Mouse (Mus musculus) megakaryocyte, embryonic 14.5 days (primary cell): Measurements from ENCODE around the gene Mt4. TPM values are rescaled to one million over a fixed set of nuclear protein-coding genes. Genes with fewer than 3 reads are reported as not detected.

Experiments
- H3K27me3 ChIP-seq: replicated peaks from 2 replicates; pipeline ENCODE3; 2012; ENCODE audit warnings: inconsistent platforms
- H3K36me3 ChIP-seq: replicated peaks from 2 replicates; pipeline ENCODE3; 2012; ENCODE audit warnings: low read length, inconsistent platforms, mixed read lengths
- H3K4me1 ChIP-seq: 2 replicates; pipeline ENCODE4 v1.6.1; 2012; ENCODE audit warnings: inconsistent platforms
- H3K4me3 ChIP-seq: replicated peaks from 2 replicates; pipeline ENCODE3; 2012; ENCODE audit warnings: moderate library complexity, mild to moderate bottlenecking, inconsistent platforms
- H3K9me3 ChIP-seq: 2 replicates; pipeline ENCODE4 v1.6.1; 2012; ENCODE audit warnings: inconsistent platforms
- FLI1 ChIP-seq: IDR thresholded peaks from 2 replicates; pipeline ENCODE4 v1.6.1; 2012; ENCODE audit warnings: low read length, inconsistent platforms, mixed read lengths
- GATA1 ChIP-seq: IDR thresholded peaks from 3 replicates; pipeline ENCODE4 v1.6.1; 2012; ENCODE audit warnings: mixed read lengths, low read length, inconsistent platforms, borderline replicate concordance
- polyA plus RNA-seq: library from polyadenylated mRNA; stranded (reverse); fragments of >175 nt; gene quantifications from 2 replicates; pipeline ENCODE4 v1.2.3, GENCODE M21; 2012; ENCODE audit warnings: low replicate concordance; ENCODE audit not compliant: insufficient read depth

The Mt4 gene
- polyA plus RNA-seq, 1 experiment: not detected

DNA sequence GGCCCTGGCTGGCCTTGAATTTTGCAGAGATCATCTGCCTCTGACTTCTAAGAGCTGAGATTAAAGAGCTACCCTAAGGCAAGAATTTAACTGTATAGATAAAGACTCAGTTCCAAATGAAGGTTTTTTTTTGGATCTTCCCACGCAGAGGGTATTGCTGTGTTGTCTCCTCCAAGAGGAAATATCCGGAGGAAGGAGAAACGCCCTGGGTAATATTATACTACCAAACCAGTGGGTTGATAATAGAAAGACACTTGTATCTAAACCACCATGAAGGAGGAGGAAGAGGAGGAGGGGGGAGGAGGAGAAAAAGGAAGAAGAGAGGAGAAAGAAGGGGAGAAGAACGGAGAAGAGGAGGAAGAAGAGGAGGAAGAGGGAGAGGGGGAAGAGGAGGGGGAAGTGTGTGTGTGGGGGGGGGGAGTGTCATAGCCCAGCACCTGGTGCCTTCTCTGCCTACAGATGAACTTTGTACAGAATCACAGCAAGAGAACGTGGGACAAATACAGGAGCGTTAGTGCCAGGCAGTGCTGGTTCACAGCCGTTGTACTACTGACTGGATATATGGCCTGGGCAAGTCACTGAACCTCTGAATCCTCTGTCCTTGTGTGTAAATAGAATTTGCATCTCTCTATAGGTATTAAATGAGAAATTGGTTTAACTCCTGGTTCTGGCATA lies 40.9 kb downstream of the Mt4 start:
- peaks cover 7% of the 10 kb centered on the region for H3K36me3 ChIP-seq
- TF ChIP-seq GATA1 (no peak), FLI1 (no peak)
- no peaks in the 10 kb centered on the region for H3K9me3 ChIP-seq
- peak overlapping the region; percentile 94 for H3K4me3 ChIP-seq
- no peaks in the 10 kb centered on the region for H3K27me3 ChIP-seq
- H3K4me1 ChIP-seq: peaks cover 82% of the 10 kb centered on the region

DNA sequence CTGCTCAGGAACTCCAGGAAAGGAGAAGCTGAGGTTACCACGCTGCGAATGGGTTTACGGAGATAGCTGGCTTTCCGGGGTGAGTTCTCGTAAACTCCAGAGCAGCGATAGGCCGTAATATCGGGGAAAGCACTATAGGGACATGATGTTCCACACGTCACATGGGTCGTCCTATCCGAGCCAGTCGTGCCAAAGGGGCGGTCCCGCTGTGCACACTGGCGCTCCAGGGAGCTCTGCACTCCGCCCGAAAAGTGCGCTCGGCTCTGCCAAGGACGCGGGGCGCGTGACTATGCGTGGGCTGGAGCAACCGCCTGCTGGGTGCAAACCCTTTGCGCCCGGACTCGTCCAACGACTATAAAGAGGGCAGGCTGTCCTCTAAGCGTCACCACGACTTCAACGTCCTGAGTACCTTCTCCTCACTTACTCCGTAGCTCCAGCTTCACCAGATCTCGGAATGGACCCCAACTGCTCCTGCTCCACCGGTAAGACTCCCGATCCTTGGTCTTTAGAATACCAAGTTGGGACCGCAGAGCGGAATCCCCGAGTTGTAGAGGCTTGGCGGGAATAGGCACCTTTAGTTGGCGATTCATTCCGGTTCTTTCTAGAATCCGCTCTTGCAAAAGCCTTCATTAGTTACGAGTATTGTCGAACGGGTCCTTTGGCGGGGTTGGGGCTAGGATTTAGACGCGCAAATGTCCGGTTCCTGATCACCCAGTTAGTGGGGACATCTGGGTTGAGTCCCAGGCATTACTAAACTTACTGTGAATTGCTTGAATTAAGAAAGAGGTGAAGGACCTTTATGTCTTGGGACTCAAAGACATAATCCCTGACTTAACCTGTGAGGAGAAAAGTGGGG lies 42.1 kb downstream of the Mt4 start, which contains the start of gene Mt1:
Gene Mt1 (plus strand): TSS at position 226 of the 856 bp plus-strand sequence.
- peaks cover 82% of the 10 kb centered on the region for H3K4me1 ChIP-seq
- TF ChIP-seq FLI1: no peak
- no peak for TF ChIP-seq GATA1
- H3K27me3 ChIP-seq: peaks cover 1% of the 10 kb centered on the region
- peak within 1 kb of the TSS; percentile 94 for H3K4me3 ChIP-seq
- H3K9me3 ChIP-seq: no peaks in the 10 kb centered on the region
- H3K36me3 ChIP-seq: peaks cover 7% of the 10 kb centered on the region

DNA sequence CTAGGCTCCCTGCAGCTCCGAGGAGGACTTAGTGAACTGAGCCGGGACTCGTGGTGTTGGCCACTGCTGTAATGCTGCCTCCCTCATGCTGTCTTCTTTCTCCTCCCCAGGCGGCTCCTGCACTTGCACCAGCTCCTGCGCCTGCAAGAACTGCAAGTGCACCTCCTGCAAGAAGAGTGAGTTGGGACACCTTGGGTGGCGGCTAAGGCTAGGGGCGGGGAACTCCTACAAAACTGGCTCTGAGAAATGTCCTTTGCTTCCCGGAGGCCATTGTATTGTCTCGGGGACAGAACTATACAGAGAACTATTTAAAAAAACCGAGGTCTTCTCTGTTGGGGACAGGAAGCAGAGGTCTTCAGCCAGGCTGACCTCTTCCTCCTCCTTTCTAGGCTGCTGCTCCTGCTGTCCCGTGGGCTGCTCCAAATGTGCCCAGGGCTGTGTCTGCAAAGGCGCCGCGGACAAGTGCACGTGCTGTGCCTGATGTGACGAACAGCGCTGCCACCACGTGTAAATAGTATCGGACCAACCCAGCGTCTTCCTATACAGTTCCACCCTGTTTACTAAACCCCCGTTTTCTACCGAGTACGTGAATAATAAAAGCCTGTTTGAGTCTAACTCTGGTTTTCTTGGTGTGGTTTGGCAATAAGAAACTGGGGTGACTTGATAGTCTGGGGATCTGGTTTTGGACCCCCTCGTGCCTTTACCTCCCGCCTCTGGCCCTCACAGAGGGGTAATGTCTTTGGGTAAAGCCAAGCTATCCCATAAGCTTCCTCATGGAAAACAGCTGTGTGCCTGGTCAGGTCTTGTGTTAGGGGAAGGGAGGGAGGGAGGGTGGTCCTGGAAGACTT lies 42.9 kb downstream of the Mt4 start:
- no peak for TF ChIP-seq FLI1
- no peak for TF ChIP-seq GATA1
- H3K27me3 ChIP-seq: peaks cover 5% of the 10 kb centered on the region
- peaks cover 80% of the 10 kb centered on the region for H3K4me1 ChIP-seq
- no peaks in the 10 kb centered on the region for H3K9me3 ChIP-seq
- peak overlapping the region; percentile 94 for H3K4me3 ChIP-seq
- H3K36me3 ChIP-seq: peaks cover 7% of the 10 kb centered on the region

DNA sequence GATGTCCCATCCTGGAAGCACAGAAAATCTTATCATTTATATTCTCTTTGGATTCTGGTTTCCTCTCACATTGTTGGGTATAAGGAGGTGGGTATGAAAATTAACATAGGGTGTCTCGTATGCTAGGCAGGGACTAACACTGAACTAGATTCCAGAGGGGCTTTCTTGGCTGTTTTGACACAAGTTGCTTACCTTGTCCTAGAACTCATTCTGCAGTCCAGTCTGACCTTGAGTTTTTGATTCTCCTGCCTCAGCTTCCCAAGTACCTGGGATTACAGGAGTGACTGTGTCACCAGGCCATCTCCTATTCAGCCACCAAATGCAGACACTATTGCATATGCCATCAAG lies 43.5 kb downstream of the Mt4 start:
- Histone ChIP-seq H3K4me3 (peak overlapping the region; percentile 94), H3K36me3 (peaks cover 7% of the 10 kb centered on the region), H3K4me1 (peaks cover 74% of the 10 kb centered on the region), H3K27me3 (peaks cover 5% of the 10 kb centered on the region), H3K9me3 (no peaks in the 10 kb centered on the region)
- TF ChIP-seq GATA1 (no peak), FLI1 (no peak)

DNA sequence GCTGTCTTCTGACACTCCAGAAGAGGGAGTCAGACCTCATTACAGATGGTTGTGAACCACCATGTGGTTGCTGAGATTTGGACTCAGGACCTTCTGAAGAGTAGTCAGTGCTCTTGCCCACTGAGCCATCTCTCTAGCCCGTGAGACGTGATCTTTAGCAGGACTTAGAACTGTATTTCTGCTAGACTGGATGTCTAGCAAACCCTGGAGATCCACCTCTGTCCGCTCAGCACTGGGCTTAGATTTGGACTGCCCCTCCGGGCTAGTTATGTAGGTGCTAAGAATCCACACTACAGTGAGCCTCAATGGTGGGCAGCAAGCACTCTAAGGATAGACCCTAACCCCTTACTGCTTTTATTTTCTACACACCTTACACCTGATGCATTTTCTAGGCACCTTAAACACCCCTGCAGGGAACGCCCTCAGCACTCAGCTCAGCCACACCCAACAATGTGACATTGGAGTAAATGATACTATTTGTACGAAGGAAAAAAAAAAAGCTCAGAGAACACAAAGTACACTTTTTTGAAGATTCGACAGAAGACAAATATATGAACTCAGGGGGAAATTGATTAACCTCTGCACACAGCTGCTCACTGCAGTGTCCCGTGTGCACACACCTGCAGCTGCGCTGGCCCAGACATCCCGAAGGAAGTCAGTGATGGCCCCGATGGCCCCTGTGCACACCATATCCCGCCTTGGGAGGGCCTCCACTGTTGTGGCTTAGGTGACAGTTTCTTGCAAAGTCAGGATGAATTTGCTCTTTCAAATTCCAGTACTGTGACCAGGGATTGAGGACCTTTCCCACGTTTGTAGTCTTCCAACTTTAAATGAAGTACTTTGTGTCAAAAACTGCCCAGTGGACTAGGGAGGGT lies 45.3 kb downstream of the Mt4 start:
- peaks cover 7% of the 10 kb centered on the region for H3K36me3 ChIP-seq
- peaks cover 23% of the 10 kb centered on the region for H3K27me3 ChIP-seq
- no peaks in the 10 kb centered on the region for H3K9me3 ChIP-seq
- H3K4me3 ChIP-seq: peak overlapping the region; percentile 91
- H3K4me1 ChIP-seq: peaks cover 77% of the 10 kb centered on the region
- TF ChIP-seq GATA1 (no peak), FLI1 (no peak)

DNA sequence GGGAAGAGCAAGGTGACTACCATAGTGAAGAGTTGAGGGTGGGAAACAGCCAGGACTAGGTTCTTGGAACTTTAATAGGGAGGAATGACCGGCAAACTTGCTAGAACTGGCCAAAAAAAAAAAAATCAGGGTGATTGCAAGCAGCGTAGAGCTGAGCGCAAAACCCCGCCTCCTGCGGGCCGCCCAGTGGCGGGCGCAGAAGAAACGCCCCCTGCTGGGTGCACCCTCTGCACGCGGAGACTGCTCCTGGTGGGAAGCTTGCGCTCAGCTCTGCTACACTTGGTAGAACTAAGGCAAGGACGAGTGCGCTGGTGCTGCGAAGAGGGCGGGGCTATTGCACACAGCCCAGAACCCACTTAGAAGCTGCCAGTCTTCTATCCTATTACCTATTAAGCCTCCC lies 46.1 kb downstream of the Mt4 start:
- H3K27me3 ChIP-seq: peaks cover 28% of the 10 kb centered on the region
- no peak for TF ChIP-seq FLI1
- no peak for TF ChIP-seq GATA1
- H3K36me3 ChIP-seq: peaks cover 7% of the 10 kb centered on the region
- H3K9me3 ChIP-seq: no peaks in the 10 kb centered on the region
- H3K4me3 ChIP-seq: peak overlapping the region; percentile 91
- peaks cover 76% of the 10 kb centered on the region for H3K4me1 ChIP-seq

DNA sequence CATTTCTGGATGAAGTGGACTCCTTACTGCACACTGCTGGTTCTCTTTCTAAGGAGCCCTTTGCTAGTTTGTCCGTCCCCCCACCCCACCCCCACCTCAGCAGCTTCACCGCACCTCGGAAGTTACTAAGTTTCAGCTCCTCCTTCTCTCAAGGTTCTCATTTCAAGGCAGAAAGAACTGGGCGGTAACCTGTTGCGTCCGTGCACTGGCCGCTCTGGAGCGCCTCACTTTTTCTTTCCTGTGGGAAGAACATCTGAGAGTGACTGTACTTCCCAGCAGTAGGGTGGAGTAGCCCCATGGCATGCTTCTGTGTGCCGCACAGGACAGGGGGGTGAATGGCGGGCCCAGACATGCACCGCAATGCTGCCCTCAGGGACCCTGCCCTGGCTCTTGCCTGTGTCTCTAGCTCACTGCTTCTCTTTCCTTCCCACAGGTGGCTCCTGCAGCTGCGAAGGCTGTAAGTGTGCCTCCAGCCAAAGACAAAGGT lies 47.4 kb downstream of the Mt4 start:
- TF ChIP-seq GATA1 (no peak), FLI1 (no peak)
- Histone ChIP-seq H3K4me1 (peaks cover 71% of the 10 kb centered on the region), H3K36me3 (peaks cover 7% of the 10 kb centered on the region), H3K4me3 (no peak overlapping the region), H3K27me3 (peaks cover 30% of the 10 kb centered on the region), H3K9me3 (no peaks in the 10 kb centered on the region)

DNA sequence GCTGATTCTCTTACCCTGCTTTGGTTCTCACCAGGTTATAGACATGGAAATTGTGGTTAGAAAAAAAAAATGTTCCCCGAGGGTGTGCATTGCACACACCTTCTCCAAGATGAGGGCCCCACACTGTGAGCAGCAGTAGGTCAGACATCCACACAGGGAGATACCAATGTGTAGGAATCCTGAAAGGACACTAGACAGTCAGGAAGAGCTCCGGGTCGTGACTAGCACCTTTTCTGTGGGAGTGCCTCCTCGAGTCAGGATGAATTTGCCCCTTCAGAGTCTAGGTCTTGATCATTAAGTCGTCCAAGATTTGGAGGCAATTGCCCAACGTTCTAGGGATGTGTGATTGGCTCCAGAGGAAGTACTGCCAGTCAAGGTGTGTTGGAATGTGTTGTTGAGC lies 48.8 kb downstream of the Mt4 start:
- Histone ChIP-seq H3K4me1 (peaks cover 71% of the 10 kb centered on the region), H3K9me3 (no peaks in the 10 kb centered on the region), H3K36me3 (no peaks in the 10 kb centered on the region), H3K4me3 (no peak overlapping the region), H3K27me3 (peaks cover 33% of the 10 kb centered on the region)
- TF ChIP-seq GATA1 (no peak), FLI1 (no peak)

DNA sequence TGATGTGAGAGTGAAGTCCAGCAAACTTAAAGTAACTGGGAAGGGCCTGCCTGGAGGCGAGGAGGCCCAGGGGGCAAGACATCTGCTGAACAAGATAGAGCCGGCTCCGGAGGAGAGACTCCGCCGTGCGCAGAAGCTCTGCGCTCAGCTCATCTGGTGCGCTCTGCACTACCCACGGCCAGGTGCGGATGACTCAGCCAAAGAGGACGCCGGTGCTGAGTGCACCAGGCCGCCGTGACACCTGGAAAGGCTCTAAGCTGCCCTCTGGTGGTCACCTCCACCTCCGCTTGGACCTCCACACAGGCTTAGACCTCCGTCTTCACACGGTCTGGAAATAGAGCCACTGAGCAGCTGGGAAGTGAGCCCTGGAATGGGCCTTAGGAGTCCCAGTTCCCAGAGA lies 49.5 kb downstream of the Mt4 start:
- H3K4me3 ChIP-seq: peak overlapping the region; percentile 74
- H3K36me3 ChIP-seq: no peaks in the 10 kb centered on the region
- H3K4me1 ChIP-seq: peaks cover 77% of the 10 kb centered on the region
- peaks cover 33% of the 10 kb centered on the region for H3K27me3 ChIP-seq
- TF ChIP-seq FLI1: no peak
- TF ChIP-seq GATA1: no peak
- H3K9me3 ChIP-seq: no peaks in the 10 kb centered on the region
